In genomic region chr14:26306032-26306431, GRCm38 (mm10) we compare ENCODE assay signal across 8 mouse cellular contexts. TPM values are rescaled to one million over a fixed set of nuclear protein-coding genes. Genes with fewer than 3 reads are reported as not detected.
DNase-seq lines count a peak whose midpoint lies in the region; ATAC-seq lines count a peak whose summit lies in the region.

No protein-coding gene starts in this region.

- no peak overlapping the region for H3K27ac ChIP-seq in forebrain, embryonic 10.5 days
- no peak overlapping the region for H3K27ac ChIP-seq in forebrain, embryonic 12.5 days
- H3K27ac ChIP-seq in midbrain, embryonic 10.5 days (replicated peaks) = no peak overlapping the region
- no peak overlapping the region for H3K27ac ChIP-seq in midbrain, embryonic 16.5 days (ENCODE audit: low read length)

- H3K9ac ChIP-seq in forebrain, embryonic 12.5 days = no peak overlapping the region
- H3K9ac ChIP-seq in midbrain, embryonic 16.5 days (ENCODE audit: low read depth, low read length) = no peak overlapping the region

- no peak overlapping the region for H3K4me2 ChIP-seq in forebrain, embryonic 12.5 days
- no peak overlapping the region for H3K4me2 ChIP-seq in midbrain, embryonic 16.5 days (ENCODE audit: low read length)

- intact Hi-C loops in left cerebral cortex, postnatal 25 days (cut with DNase I) = no loop called here

- H3K36me3 ChIP-seq in forebrain, embryonic 10.5 days (replicated peaks) = no peaks in the 10 kb centered on the region
- no peaks in the 10 kb centered on the region for H3K36me3 ChIP-seq in forebrain, embryonic 12.5 days (replicated peaks)
- H3K36me3 ChIP-seq in midbrain, embryonic 10.5 days = no peaks in the 10 kb centered on the region
- no peaks in the 10 kb centered on the region for H3K36me3 ChIP-seq in midbrain, embryonic 16.5 days (ENCODE audit: control insufficient read depth, insufficient read depth, low read length)

- 46% methylated on average over 2 of the region's 2 CpGs for WGBS in forebrain, embryonic 10.5 days
- WGBS in forebrain, embryonic 12.5 days = 44% methylated on average over 2 of the region's 2 CpGs
- WGBS in midbrain, embryonic 10.5 days = 44% methylated on average over 2 of the region's 2 CpGs
- WGBS in midbrain, embryonic 16.5 days = 37% methylated on average over 2 of the region's 2 CpGs

- no peaks in the 10 kb centered on the region for H3K27me3 ChIP-seq in forebrain, embryonic 10.5 days (ENCODE audit: poor library complexity, severe bottlenecking)
- H3K27me3 ChIP-seq in forebrain, embryonic 12.5 days = no peaks in the 10 kb centered on the region; the same call in 1 of the 2 replicates
- H3K27me3 ChIP-seq in midbrain, embryonic 10.5 days (ENCODE audit: low read depth, poor library complexity, severe bottlenecking) = no peaks in the 10 kb centered on the region
- H3K27me3 ChIP-seq in midbrain, embryonic 16.5 days (ENCODE audit: control insufficient read depth, insufficient read depth, low read depth, low read length) = no peaks in the 10 kb centered on the region

- DNase-seq in forebrain, embryonic 10.5 days (ENCODE audit: extremely low spot score, low spot score) = peak; percentile 25
- DNase-seq in midbrain, embryonic 10.5 days (ENCODE audit: low spot score) = peak; percentile 43
- DNase-seq in embryo, embryonic 10 days (ENCODE audit: low spot score) = peak; percentile 80
- DNase-seq in left cerebral cortex, postnatal 25 days (ENCODE audit: low spot score in 2 of 2) = no peak
- DNase-seq in ovary, adult 18-20 months (ENCODE audit: low spot score) = no peak

- no peaks in the 10 kb centered on the region for H3K4me1 ChIP-seq in forebrain, embryonic 10.5 days
- H3K4me1 ChIP-seq in forebrain, embryonic 12.5 days = no peaks in the 10 kb centered on the region
- H3K4me1 ChIP-seq in midbrain, embryonic 10.5 days = peaks cover 2% of the 10 kb centered on the region; the same call in 1 of the 2 replicates
- H3K4me1 ChIP-seq in midbrain, embryonic 16.5 days (ENCODE audit: control insufficient read depth, insufficient read depth, low read length) = no peaks in the 10 kb centered on the region

- no peak overlapping the region for H3K4me3 ChIP-seq in forebrain, embryonic 10.5 days
- no peak overlapping the region for H3K4me3 ChIP-seq in forebrain, embryonic 12.5 days (replicated peaks)
- no peak overlapping the region for H3K4me3 ChIP-seq in midbrain, embryonic 10.5 days
- H3K4me3 ChIP-seq in midbrain, embryonic 16.5 days (ENCODE audit: low read depth, low read length) = no peak overlapping the region

- no peaks in the 10 kb centered on the region for H3K9me3 ChIP-seq in forebrain, embryonic 10.5 days
- no peaks in the 10 kb centered on the region for H3K9me3 ChIP-seq in forebrain, embryonic 12.5 days
- H3K9me3 ChIP-seq in midbrain, embryonic 10.5 days (replicated peaks) = no peaks in the 10 kb centered on the region
- H3K9me3 ChIP-seq in midbrain, embryonic 16.5 days (replicated peaks; ENCODE audit: control insufficient read depth, low read length, poor library complexity, severe bottlenecking) = no peaks in the 10 kb centered on the region

- ATAC-seq in forebrain, embryonic 12.5 days (ENCODE audit: low FRiP score) = no peak
- ATAC-seq in midbrain, embryonic 16.5 days = no peak
- peak; percentile 70; the same call in 1 of the 2 replicates for ATAC-seq in megakaryocyte-erythroid progenitor cell, adult 5-6 weeks (replicated peaks; ENCODE audit: low FRiP score, low TSS enrichment, poor library complexity, severe bottlenecking)

RNA-seq across cellular contexts. Expression of gene Duxbl3, which starts 48.3 kb away (rescaled TPM):
- polyA plus RNA-seq in forebrain, embryonic 10.5 days (2016; fragmentation: Nextera tagmentation; extraction: Ambion mirVana) = 4.7 TPM in 2 replicates
- polyA plus RNA-seq in forebrain, embryonic 12.5 days (2016; fragmentation: Nextera tagmentation; extraction: Ambion mirVana) = 2.3 and 6.4 TPM in 2 replicates
- polyA plus RNA-seq in midbrain, embryonic 10.5 days (2016; fragmentation: Nextera tagmentation; extraction: Ambion mirVana) = 6.6 and 9.5 TPM in 2 replicates
- 2.8 and 3.5 TPM in 2 replicates for polyA plus RNA-seq in midbrain, embryonic 16.5 days (2015; fragmentation: Nextera tagmentation; extraction: Ambion mirVana)
- total RNA-seq in megakaryocyte-erythroid progenitor cell, adult 5-6 weeks (2014; fragmentation: Nextera tagmentation) = not detected in 2 replicates
- not detected in 2 replicates for total RNA-seq in megakaryocyte-erythroid progenitor cell, adult 5-6 weeks (2017)
- not detected for total RNA-seq in left cerebral cortex, postnatal 25 days (2021)

Comparison
In these comparisons a context has a peak if more than half of its experiments do, and no peak if none do; other contexts are left out.
1. DNase-seq: peak in forebrain, embryonic 10.5 days (single experiment), midbrain, embryonic 10.5 days (single experiment) and embryo, embryonic 10 days (single experiment); none in left cerebral cortex, postnatal 25 days (0 of 2) and ovary, adult 18-20 months (single experiment).